Mouse (Mus musculus): ENCODE data around the gene Tmem109. TPM values are rescaled to one million over a fixed set of nuclear protein-coding genes. Genes with fewer than 3 reads are reported as not detected.

The Tmem109 gene
- 56.5 and 62.8 TPM in 2 replicates for polyA plus RNA-seq (2021; fragmentation: Nextera tagmentation)
- long read RNA-seq, experiment 1, transcript Tmem109-201 (4 exons, 2,188 nt), result major isoform, 49 of 70 reads
- long read RNA-seq, experiment 1, partial matches to known transcripts, result 0 of 70 reads
- long read RNA-seq, experiment 1, other reads (novel, unspliced or antisense), result 18 of 70 reads
- long read RNA-seq, experiment 2, transcript Tmem109-201 (4 exons, 2,188 nt), result major isoform, 292 of 312 reads
- long read RNA-seq, experiment 2, partial matches to known transcripts, result 0 of 312 reads
- long read RNA-seq, experiment 2, other reads (novel, unspliced or antisense), result 13 of 312 reads

DNA sequence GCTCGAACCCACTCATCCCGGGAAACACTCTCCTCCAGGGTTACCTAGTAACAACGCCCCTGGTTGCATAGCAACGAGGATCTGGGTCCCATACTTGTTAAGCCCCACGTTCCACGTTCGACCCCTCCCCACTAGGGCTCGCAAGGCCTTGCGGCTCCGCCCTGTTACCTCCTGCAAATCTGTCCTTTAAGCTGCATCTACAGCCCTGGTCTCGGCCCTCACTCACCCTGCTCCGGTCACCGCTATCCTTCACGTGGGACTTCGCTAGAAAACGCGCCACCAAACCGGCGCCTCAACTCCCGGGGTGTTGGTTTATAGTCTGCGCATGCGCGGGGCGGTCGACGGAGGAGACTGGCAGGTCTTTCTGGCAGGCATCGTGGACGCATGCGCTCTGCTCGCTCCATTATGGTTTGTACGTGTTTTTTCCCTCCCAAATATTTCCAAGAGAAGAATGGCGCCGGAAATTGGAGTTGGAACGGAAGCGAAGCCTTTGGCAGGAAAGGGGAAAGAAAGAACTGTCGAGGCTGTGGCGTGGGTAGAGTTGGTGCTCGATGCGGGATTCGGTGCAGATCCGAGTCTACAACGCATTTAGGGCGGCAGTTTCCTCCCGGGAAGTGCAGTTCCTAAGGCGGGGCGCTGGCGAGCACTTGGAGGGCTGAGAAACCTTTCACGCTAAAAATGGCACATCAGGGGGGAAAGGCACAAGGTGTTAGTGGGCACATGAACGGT is at the start of gene Tmem109:
TSS of gene Tmem109 (minus strand) at position 576 of the 729 bp plus-strand sequence.

GRCm38 (mm10) chr19:10920532-10920931 is 38.7 kb upstream of the Tmem109 start, which contains the start of gene Zp1:
Gene Zp1 (minus strand): TSS chr19:10920632.

DNA sequence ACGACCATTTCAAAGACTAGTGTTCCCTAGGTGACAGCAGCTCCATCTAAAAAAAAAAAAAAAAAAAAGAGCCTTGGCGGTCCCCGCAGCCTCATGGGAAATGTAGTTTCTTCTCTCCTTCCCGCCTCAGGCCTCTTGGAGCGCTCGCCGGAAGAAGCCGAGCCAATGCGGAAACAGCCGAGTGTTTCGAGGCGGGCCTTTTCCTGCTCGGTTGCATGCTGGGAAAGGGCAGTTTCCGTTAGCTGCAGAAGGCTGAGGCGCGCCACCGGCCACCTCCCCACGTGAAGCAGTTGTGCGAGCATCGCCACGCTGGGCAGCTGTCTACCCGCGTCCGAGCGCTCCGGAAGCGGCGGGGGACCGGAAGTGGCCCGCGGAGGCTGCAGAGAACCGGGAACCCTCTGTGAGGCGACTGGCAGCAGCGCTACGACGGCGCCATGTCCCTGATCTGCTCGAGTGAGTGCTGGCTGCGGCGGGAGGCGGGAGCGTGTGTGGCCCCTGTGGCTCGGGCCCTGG is 13.3 kb upstream of the Tmem109 start, which contains the start of gene Prpf19:
TSS of gene Prpf19 (plus strand) at position 216 of the 513 bp plus-strand sequence.

GRCm38 (mm10) chr19:10869886-10870527 is 11.8 kb downstream of the Tmem109 start, which contains the start of gene Tmem132a:
Gene Tmem132a (minus strand): TSS chr19:10869940.

GRCm38 (mm10) chr19:10839010-10839892 is 42.5 kb downstream of the Tmem109 start, which contains the start of gene Slc15a3:
Gene Slc15a3 (plus strand): TSS chr19:10839727.

GRCm38 (mm10) chr19:10829436-10830175 is 52.2 kb downstream of the Tmem109 start, which contains the start of gene Cd6:
Gene Cd6 (minus strand): TSS chr19:10830058.

Other genes starting within 250 kb of the Tmem109 start
- 0.13 and 0.14 TPM in 2 replicates for gene Vwce, start 247.8 kb downstream of the Tmem109 start, polyA plus RNA-seq (2021; fragmentation: Nextera tagmentation)
- gene Pga5, start 203.9 kb downstream of the Tmem109 start, polyA plus RNA-seq (2021; fragmentation: Nextera tagmentation), result not detected in 2 replicates
- 24.5 and 24.7 TPM in 2 replicates for gene Vps37c, start 193.3 kb downstream of the Tmem109 start, polyA plus RNA-seq (2021; fragmentation: Nextera tagmentation)
- 0.13 TPM in 1 of 2 replicates, not detected in the other for gene Cd5, start 143.0 kb downstream of the Tmem109 start, polyA plus RNA-seq (2021; fragmentation: Nextera tagmentation)
- gene Cd6, start 51.9 kb downstream of the Tmem109 start, polyA plus RNA-seq (2021; fragmentation: Nextera tagmentation), result 0.30 and 0.99 TPM in 2 replicates
- 0.20 and 0.30 TPM in 2 replicates for gene Slc15a3, start 42.3 kb downstream of the Tmem109 start, polyA plus RNA-seq (2021; fragmentation: Nextera tagmentation)
- 30.2 and 37.5 TPM in 2 replicates for gene Tmem132a, start 12.1 kb downstream of the Tmem109 start, polyA plus RNA-seq (2021; fragmentation: Nextera tagmentation)
- 31.3 and 52.3 TPM in 2 replicates for gene Prpf19, start 13.2 kb upstream of the Tmem109 start, polyA plus RNA-seq (2021; fragmentation: Nextera tagmentation)
- gene Zp1, start 38.6 kb upstream of the Tmem109 start, polyA plus RNA-seq (2021; fragmentation: Nextera tagmentation), result not detected in 2 replicates
- gene Ptgdr2, start 55.2 kb upstream of the Tmem109 start, polyA plus RNA-seq (2021; fragmentation: Nextera tagmentation), result 0.06 TPM in 1 of 2 replicates, not detected in the other
- 7.5 and 7.8 TPM in 2 replicates for gene Ccdc86, start 67.3 kb upstream of the Tmem109 start, polyA plus RNA-seq (2021; fragmentation: Nextera tagmentation)
- 0.14 TPM in 1 of 2 replicates, not detected in the other for gene Ms4a10, start 92.7 kb upstream of the Tmem109 start, polyA plus RNA-seq (2021; fragmentation: Nextera tagmentation)
- 0.10 TPM in 1 of 2 replicates, not detected in the other for gene Ms4a15, start 111.2 kb upstream of the Tmem109 start, polyA plus RNA-seq (2021; fragmentation: Nextera tagmentation)
- not detected in 2 replicates for gene Ms4a18, start 136.0 kb upstream of the Tmem109 start, polyA plus RNA-seq (2021; fragmentation: Nextera tagmentation)
- gene Ms4a8a, start 199.1 kb upstream of the Tmem109 start, polyA plus RNA-seq (2021; fragmentation: Nextera tagmentation), result not detected in 2 replicates
- gene 1700017D01Rik, start 248.9 kb upstream of the Tmem109 start, polyA plus RNA-seq (2021; fragmentation: Nextera tagmentation), result not detected in 2 replicates

All from layer of hippocampus, adult 6 months (tissue).